Mouse (Mus musculus) ovary, adult 18-20 months (tissue): ENCODE measurements around the gene D130040H23Rik.
"Not testable (repeated sequence)": the region's sequence is repeated elsewhere in the genome, so short reads cannot be mapped to it uniquely, and the experiment has no call there.

ENCODE experiments used
- DNase-seq: peaks from one replicate; pipeline ENCODE4 v3.0.0; 2022; ENCODE audit warnings: low spot score, mixed read lengths

The D130040H23Rik gene

DNA sequence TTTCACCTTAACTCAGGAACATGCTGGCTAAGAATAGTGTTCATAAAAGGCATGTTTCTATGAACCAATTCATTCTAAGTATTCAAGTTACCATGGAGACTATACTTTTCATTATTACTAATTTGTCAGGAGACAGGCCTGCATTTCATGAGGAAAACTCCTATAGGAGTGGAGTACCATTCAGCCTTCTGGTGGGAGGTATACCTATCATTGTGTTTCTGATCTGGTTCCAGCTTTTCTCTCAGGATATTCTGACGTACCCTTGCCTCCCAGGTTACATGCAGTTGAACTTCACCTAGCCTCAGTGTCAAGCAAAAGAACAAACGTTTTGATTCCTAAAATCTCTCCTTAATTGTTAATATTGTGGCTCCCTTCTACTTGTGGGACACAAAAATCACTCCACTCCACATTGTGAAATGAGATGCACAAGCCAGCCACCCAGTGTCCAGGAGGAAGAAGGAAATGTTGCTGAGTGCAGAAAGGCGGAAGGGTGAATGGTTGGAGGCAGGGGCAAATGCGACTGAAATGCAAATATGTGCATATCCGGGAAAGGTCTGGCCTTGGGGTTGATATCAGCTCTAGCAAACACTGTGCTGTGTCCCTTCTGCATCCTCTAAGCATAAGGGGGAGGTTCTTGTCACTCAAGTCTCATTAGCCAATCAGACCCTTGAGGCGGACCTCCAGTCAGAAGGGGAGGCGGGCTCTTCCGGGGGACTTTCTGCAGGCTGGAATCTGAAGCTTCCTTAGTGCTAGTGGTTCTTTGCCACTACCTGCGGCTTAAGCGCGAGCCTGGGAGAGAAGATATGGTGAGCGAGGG, at the start of gene D130040H23Rik:
TSS of gene D130040H23Rik (plus strand) at position 695 of the 817 bp plus-strand sequence.
- DNase-seq, result peak; percentile 62

DNA sequence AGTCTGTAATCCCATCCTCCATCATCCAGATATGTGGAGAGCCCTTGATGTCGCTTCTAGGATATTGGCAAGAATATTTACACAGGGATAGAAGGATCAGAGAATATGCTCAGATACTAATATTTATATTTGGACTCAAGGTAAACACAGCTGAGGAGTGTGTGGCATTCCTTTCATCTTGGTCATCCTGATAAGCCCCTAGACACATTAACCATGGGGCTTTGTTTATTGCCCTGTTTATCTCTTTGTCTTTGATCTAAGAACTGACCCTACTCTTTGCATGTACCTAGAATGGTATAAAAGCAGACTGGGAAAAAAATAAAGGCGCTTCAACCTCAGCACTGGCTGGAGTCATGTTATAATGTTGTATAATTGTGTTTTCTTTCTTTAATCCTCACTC, 28.3 kb upstream of the D130040H23Rik start:
- no peak for DNase-seq

DNA sequence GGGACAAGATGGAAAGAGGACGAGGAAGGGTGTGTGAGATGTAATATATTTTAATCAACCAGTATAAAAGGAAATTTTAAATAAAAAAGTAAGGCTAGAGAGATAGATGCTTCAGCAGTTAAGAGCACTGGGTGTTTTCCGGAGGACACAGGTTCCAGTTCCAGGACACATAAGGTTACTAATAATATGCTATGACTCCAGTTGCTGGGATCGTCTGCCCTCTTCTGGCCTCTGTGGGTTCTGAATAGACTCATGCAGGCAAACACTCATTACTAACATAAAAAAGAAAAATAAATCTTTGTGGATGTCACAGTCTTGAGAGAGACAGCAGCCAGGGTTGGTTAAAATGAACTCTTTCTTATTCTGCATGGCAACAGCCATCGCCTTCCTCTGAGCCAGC, 2.4 kb upstream of the D130040H23Rik start:
- no peak for DNase-seq

DNA sequence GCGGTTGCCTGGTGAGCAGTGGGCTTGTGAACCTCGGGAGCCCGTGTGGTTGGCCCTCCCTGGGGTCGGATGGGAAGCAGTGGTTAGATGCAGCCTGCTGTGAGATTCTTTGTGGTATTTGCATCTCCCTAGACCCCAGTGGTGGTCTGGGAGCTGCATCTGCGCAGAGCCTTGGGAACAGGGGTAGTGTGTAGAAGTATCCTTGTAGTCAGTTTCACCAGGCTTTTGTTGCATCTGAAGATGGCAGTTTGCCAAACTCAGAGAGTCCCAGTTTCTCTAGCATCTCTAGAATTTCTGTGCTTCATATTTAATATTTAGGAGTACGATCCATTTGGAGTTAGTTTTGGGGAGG, 299 bp downstream of the D130040H23Rik start:
- DNase-seq, result no peak

DNA sequence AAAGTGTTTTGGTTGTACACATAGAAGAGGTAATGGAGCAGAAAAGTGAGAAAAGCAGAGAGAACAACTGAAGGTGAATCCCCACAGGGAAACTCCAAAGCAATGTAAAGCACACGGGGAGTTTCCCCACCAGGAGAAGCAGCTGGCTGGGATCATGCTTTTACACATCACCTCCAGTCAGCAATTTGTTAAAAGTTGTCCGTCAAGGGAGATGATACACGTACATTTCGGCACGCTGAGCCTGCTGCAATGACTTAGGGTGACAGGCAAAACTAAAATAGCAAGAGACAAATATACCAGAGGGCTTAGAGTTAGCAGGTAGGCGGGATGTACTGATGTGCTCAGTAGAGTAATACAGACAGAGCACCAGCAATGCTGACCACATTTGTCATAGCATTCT, 1.6 kb downstream of the D130040H23Rik start:
- no peak for DNase-seq

DNA sequence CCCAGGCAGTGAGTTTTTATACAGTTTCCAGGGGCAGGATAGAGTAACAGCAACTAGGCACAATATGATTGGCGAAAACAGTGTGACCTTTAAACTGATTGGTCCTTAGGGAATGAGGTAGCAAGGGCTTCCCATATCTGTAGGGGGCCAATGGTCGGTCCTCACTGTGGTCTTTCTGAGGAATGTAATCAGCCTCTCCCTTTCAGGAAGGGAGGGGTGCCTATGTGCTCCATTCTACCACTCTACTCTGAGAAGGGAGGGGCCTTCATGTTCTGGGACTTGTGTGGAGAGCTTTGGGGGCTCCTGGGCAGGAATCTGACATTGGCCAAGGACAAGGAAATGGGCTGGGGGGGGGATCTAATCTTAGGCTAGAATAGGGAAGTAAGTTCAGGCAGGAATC, 53.9 kb downstream of the D130040H23Rik start:
- DNase-seq, result no peak

DNA sequence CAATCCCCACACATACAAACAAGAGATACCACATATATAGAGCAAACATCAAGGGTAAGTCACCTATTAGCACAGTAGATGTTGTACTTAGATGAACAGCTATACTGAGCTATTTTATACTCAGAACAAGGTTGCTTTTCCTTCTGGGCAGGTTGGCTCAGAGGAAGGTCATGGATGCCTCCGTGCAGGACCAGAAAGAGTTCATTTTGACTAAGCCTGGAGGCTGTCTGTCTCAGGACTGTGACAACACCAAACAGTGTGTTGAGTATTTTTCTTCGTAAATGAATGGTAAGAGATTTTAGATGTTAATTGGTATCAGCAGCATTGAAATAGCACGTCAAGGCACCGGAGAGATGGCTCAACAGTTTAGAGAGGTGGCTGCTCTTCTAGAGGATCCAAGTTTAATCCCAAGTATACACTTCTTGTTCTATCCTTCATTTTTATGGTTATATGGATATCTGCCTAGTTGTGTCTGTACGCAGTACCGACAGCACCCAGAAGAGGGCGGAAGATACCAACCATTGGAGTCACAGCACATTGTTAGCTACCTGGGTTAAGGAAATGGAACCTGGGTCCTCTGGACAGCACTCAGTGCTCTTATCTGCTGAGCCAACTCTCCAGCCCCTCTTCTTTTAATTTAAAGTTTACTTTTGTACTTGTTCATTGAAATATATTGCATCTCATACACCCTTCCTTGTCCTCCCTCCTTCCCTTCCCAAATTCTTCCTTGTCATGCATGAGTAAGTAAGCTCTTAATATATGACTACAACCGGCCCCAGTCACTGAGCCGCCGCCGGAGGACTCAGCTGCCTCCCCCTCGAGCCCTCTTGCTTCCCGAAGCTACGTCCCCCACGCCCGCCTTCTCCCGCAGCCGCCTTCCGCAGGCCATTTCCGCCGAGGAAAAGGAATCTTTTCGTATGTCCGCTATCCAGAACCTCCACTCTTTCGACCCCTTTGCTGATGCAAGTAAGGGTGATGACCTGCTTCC, 57.7 kb downstream of the D130040H23Rik start:
- DNase-seq, result peak; percentile 43

DNA sequence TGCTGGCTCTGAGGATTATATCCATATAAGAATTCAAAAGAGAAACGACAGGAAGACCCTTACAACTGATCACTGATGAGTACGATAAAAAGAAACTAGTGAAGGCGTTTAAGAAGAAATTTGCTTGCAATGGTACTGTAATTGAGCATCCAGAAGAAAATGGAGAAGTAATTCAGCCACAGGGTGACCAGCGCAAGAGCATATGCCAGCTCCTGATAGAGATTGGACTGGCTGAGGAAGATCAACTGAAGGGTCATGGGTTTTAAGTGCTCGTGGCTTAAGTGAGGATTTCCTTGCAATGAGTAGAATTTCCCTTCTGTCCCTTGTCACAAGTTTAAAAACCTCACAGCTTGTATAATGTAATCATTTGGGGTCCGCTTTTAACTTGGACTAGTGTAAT, 58.4 kb downstream of the D130040H23Rik start:
- DNase-seq, result not testable (repeated sequence)
